Mouse (Mus musculus) kidney, postnatal 0 days (tissue): ENCODE results near the gene Flnb. TPM values are rescaled to one million over a fixed set of nuclear protein-coding genes. Genes with fewer than 3 reads are reported as not detected.

Experiments used
- ATAC-seq: fragments of 200-750 bp; cut with Nextera tagmentation; replicated peaks from 2 replicates; pipeline ENCODE4 v1.8.0; 2017; ENCODE audit warnings: low read depth, moderate number of reproducible peaks, moderate TSS enrichment, moderate library complexity; ENCODE audit not compliant: low FRiP score
- DNase-seq: peaks from one replicate; pipeline ENCODE4 v3.0.0-alpha.2; 2016; ENCODE audit warnings: low spot score
- H3K27ac ChIP-seq: fragments of 300-500 bp; sonication (generic); 2 replicates; pipeline ENCODE4 v1.5.1; 2014; ENCODE audit warnings: mild to moderate bottlenecking
- H3K27me3 ChIP-seq: fragments of 300-500 bp; sonication (generic); 2 replicates; pipeline ENCODE4 v1.6.1; 2014; ENCODE audit warnings: low read length, mixed read lengths; ENCODE audit not compliant: insufficient read depth
- H3K36me3 ChIP-seq: fragments of 300-500 bp; sonication (generic); 2 replicates; pipeline ENCODE4 v1.6.1; 2014; ENCODE audit warnings: low read length, mixed read lengths; ENCODE audit not compliant: insufficient read depth
- H3K4me1 ChIP-seq: fragments of 300-500 bp; sonication (generic); replicated peaks from 2 replicates; pipeline ENCODE4 v1.6.1; 2014; ENCODE audit warnings: antibody characterized with exemption, low read length, mixed read lengths; ENCODE audit not compliant: insufficient read depth
- H3K4me2 ChIP-seq: fragments of 300-500 bp; sonication (generic); 2 replicates; pipeline ENCODE4 v1.6.1; 2014; ENCODE audit warnings: mild to moderate bottlenecking, low read length, moderate library complexity, mixed read lengths
- H3K4me3 ChIP-seq: fragments of 300-500 bp; sonication (generic); replicated peaks from 2 replicates; pipeline ENCODE4 v1.5.1; 2014; ENCODE audit warnings: low read depth, low read length
- H3K9ac ChIP-seq: fragments of 300-500 bp; sonication (generic); 2 replicates; pipeline ENCODE4 v1.6.1; 2014; ENCODE audit warnings: low read depth, low read length
- H3K9me3 ChIP-seq: fragments of 300-500 bp; sonication (generic); replicated peaks from 2 replicates; pipeline ENCODE4 v1.6.1; 2016; ENCODE audit warnings: low read length, inconsistent platforms, mixed read lengths
- CTCF ChIP-seq: IDR thresholded peaks from 2 replicates; pipeline ENCODE4 v1.5.1; 2016; ENCODE audit warnings: antibody characterized with exemption, low read depth, mild to moderate bottlenecking, moderate library complexity
- WGBS: fragments of 180-500 bp; shearing (Covaris S2); extraction: QIAGEN DNeasy Blood & Tissue Kit; methylation state at CpG from one replicate; pipeline ENCODE4 v1.1.7; 2014; 5-methylcytosine and 5-hydroxymethylcytosine counted together
- polyA plus RNA-seq: library from polyadenylated mRNA; unstranded; fragments of >200 nt; fragmentation: Nextera tagmentation; extraction: Ambion mirVana; gene quantifications from 2 replicates; pipeline ENCODE4 v1.2.1, GENCODE M21; 2015

Gene Flnb
- polyA plus RNA-seq, 1 experiment from 2014 or later: 10.7 TPM

GRCm38 (mm10) chr14:7874495-7874894, 56.7 kb downstream of the Flnb start:
- no peaks in the 10 kb centered on the region for H3K9me3 ChIP-seq
- no peaks in the 10 kb centered on the region for H3K27me3 ChIP-seq
- no peak for TF ChIP-seq CTCF
- H3K4me2 ChIP-seq: no peak overlapping the region
- WGBS: 41% methylated on average over 4 of the region's 4 CpGs
- DNase-seq: peak; percentile 17
- H3K9ac ChIP-seq: no peak overlapping the region
- peaks cover 6% of the 10 kb centered on the region; the same call in 1 of the 2 replicates for H3K36me3 ChIP-seq
- H3K4me1 ChIP-seq: no peaks in the 10 kb centered on the region
- no peak for ATAC-seq
- H3K4me3 ChIP-seq: no peak overlapping the region
- 0 out of 2 replicates have a peak overlapping the region, but pooled peaks have one; percentile 37 for H3K27ac ChIP-seq

DNA sequence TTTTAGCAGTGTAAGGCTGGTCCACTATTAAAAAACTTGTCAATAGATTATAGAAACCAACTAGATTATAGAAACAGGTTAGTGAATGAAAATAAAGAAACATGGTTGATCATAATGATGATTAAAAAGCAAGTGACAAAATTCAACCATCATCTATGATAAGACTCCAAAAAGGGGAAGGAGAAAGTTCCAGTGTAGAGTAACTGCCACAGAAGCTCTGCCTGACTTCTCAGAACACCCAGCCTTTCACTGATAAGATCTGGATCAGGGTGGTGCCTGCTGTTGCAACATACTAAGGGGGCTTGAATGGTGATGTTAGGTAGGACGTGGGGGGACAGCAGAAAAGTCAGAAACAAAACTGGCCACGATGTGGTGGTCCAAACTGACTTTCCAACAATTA, 60.2 kb downstream of the Flnb start:
- Histone ChIP-seq H3K27me3 (no peaks in the 10 kb centered on the region), H3K4me2 (no peak overlapping the region), H3K9me3 (no peaks in the 10 kb centered on the region), H3K36me3 (peaks cover 11% of the 10 kb centered on the region; the same call in 1 of the 2 replicates), H3K27ac (no peak overlapping the region), H3K4me1 (no peaks in the 10 kb centered on the region), H3K4me3 (no peak overlapping the region), H3K9ac (no peak overlapping the region)
- DNase-seq (no peak), ATAC-seq (no peak)
- 70% methylated on average over 2 of the region's 2 CpGs for WGBS
- TF ChIP-seq CTCF: no peak

GRCm38 (mm10) chr14:7880389-7880788, 62.6 kb downstream of the Flnb start:
- Histone ChIP-seq H3K4me2 (no peak overlapping the region), H3K9ac (no peak overlapping the region), H3K27me3 (no peaks in the 10 kb centered on the region), H3K4me3 (no peak overlapping the region), H3K4me1 (no peaks in the 10 kb centered on the region), H3K9me3 (no peaks in the 10 kb centered on the region), H3K36me3 (peaks cover 31% of the 10 kb centered on the region), H3K27ac (no peak overlapping the region)
- 95% methylated on average over 6 of the region's 6 CpGs for WGBS
- DNase-seq (no peak), ATAC-seq (no peak)
- no peak for TF ChIP-seq CTCF

- ATAC-seq (no peak), DNase-seq (no peak)
- Histone ChIP-seq H3K9ac (no peak overlapping the region), H3K27me3 (no peaks in the 10 kb centered on the region), H3K4me1 (no peaks in the 10 kb centered on the region), H3K4me3 (no peak overlapping the region), H3K36me3 (peaks cover 41% of the 10 kb centered on the region), H3K27ac (no peak overlapping the region), H3K9me3 (no peaks in the 10 kb centered on the region), H3K4me2 (no peak overlapping the region)
- no peak for TF ChIP-seq CTCF
- 92% methylated on average over 11 of the region's 11 CpGs for WGBS
Measured at GRCm38 (mm10) chr14:7881533-7881932, 63.8 kb downstream of the Flnb start.

DNA sequence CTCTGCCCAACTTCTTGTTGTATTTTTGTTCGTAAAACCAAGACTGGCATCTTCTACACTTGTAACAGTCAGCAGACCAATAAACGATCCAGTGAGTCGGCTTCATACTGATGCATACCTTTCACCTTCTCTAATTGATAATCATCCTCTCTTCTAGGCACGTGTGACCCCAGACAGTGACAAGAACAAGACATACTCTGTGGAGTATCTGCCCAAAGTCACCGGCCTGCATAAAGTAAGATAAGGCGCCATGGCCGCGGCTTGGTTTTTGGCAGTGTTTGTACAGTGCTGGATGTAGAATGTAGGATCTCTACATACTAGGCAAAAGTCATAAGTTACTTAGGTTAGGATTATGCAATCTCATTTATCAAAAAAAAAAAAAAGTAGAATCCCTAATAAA, 64.3 kb downstream of the Flnb start:
- DNase-seq (no peak), ATAC-seq (no peak)
- Histone ChIP-seq H3K27ac (no peak overlapping the region), H3K4me1 (no peaks in the 10 kb centered on the region), H3K4me3 (no peak overlapping the region), H3K27me3 (no peaks in the 10 kb centered on the region), H3K9me3 (no peaks in the 10 kb centered on the region), H3K9ac (no peak overlapping the region), H3K4me2 (no peak overlapping the region), H3K36me3 (peaks cover 44% of the 10 kb centered on the region)
- TF ChIP-seq CTCF: no peak
- WGBS: 93% methylated on average over 8 of the region's 8 CpGs

DNA sequence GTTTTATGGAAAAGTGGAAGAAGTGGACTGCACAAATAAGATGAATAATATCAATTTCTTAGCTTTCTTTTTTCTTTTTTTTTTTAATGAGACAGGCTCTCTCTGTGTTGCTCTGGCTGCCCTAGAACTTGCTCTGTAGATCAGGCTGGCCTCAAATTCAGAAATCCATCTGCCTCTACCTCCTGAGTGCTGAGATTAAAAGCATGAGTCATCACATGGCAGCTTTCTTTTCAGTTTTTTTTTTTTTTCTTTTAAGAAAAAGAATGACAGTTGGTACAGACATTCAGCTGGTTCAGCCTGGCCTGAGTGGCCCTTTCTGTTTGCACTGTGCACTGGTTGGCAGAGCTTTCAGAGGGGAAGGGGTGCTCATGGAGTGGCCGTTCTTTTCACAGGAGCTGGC, 66.4 kb downstream of the Flnb start:
- Histone ChIP-seq H3K4me2 (no peak overlapping the region), H3K9ac (no peak overlapping the region), H3K4me1 (no peaks in the 10 kb centered on the region), H3K27me3 (no peaks in the 10 kb centered on the region), H3K9me3 (no peaks in the 10 kb centered on the region), H3K36me3 (peaks cover 56% of the 10 kb centered on the region), H3K27ac (no peak overlapping the region), H3K4me3 (no peak overlapping the region)
- no peak for DNase-seq
- TF ChIP-seq CTCF: no peak
- ATAC-seq: no peak
- WGBS: 88% methylated on average over 1 of the region's 1 CpGs

- 90% methylated on average over 4 of the region's 4 CpGs for WGBS
- H3K9me3 ChIP-seq: no peaks in the 10 kb centered on the region
- no peak overlapping the region for H3K4me2 ChIP-seq
- H3K27ac ChIP-seq: no peak overlapping the region
- H3K4me3 ChIP-seq: no peak overlapping the region
- no peak for TF ChIP-seq CTCF
- no peak for DNase-seq
- H3K4me1 ChIP-seq: no peaks in the 10 kb centered on the region
- ATAC-seq: no peak
- H3K36me3 ChIP-seq: peaks cover 62% of the 10 kb centered on the region
- H3K27me3 ChIP-seq: no peaks in the 10 kb centered on the region
- H3K9ac ChIP-seq: no peak overlapping the region
Measured at GRCm38 (mm10) chr14:7884841-7885240, 67.1 kb downstream of the Flnb start.
